Mouse (Mus musculus) heart, adult 2 months (tissue): Measurements from ENCODE around the gene Dexi. TPM values are rescaled to one million over a fixed set of nuclear protein-coding genes. Genes with fewer than 3 reads are reported as not detected.

Experiments used
- DNase-seq, 2 experiments: peaks; one replicate each; pipeline ENCODE4 v3.0.0; 2021
- H3K27ac ChIP-seq: fragments of 200-600 bp; 2 replicates; pipeline ENCODE4 v1.8.1; 2022
- H3K27me3 ChIP-seq: fragments of 200-500 bp; 2 replicates; pipeline ENCODE4 v1.6.1; 2012; ENCODE audit warnings: mild to moderate bottlenecking, low read length, inconsistent platforms, mixed read lengths; ENCODE audit not compliant: control insufficient read depth, insufficient read depth
- H3K36me3 ChIP-seq: fragments of 200-500 bp; 2 replicates; pipeline ENCODE4 v1.6.1; 2012; ENCODE audit warnings: low read length, inconsistent platforms; ENCODE audit not compliant: control insufficient read depth, insufficient read depth
- H3K4me1 ChIP-seq: fragments of 200-500 bp; 2 replicates; pipeline ENCODE4 v1.6.1; 2011; ENCODE audit warnings: low read length; ENCODE audit not compliant: control insufficient read depth, insufficient read depth
- H3K4me3 ChIP-seq: fragments of 200-600 bp; 2 replicates; pipeline ENCODE4 v1.8.1; 2022
- H3K79me2 ChIP-seq: fragments of 200-500 bp; replicated peaks from 2 replicates; pipeline ENCODE4 v1.6.1; 2012; ENCODE audit warnings: mild to moderate bottlenecking, inconsistent platforms, low read length, moderate library complexity, mixed read lengths; ENCODE audit not compliant: control insufficient read depth, insufficient read depth
- H3K9ac ChIP-seq: fragments of 200-500 bp; 2 replicates; pipeline ENCODE4 v1.6.1; 2012; ENCODE audit warnings: low read depth, mild to moderate bottlenecking, control low read depth, inconsistent platforms, low read length, mixed read lengths
- CTCF ChIP-seq: fragments of 200-600 bp; IDR thresholded peaks from 2 replicates; pipeline ENCODE4 v1.8.1; 2022; ENCODE audit warnings: antibody characterized with exemption, mild to moderate bottlenecking, moderate library complexity
- EP300 ChIP-seq: fragments of 200-500 bp; IDR thresholded peaks from 2 replicates; pipeline ENCODE4 v1.6.1; 2011; ENCODE audit warnings: low read depth, low read length, control low read depth; ENCODE audit not compliant: insufficient read depth
- POLR2A ChIP-seq: fragments of 200-500 bp; IDR thresholded peaks from 2 replicates; pipeline ENCODE4 v1.6.1; 2011; ENCODE audit warnings: mild to moderate bottlenecking, low read depth, low read length, control low read depth; ENCODE audit not compliant: insufficient read depth
- WGBS: fragments of 180-500 bp; shearing (Covaris S2); methylation state at CpG from one replicate; pipeline ENCODE4 v1.1.7; 2018; 5-methylcytosine and 5-hydroxymethylcytosine counted together
- intact Hi-C: fragments of 180-260 bp; cut with DNase I; formaldehyde crosslinking; loops from one replicate; pipeline ENCODE4 v1.15.1; 2025
- polyA plus RNA-seq: library from polyadenylated mRNA; depleted of rRNA; stranded (reverse); fragments of >200 nt; gene quantifications from 2 replicates; pipeline ENCODE4 v1.2.3, GENCODE M21; 2012
- total RNA-seq, 2 experiments: library from RNA; stranded (reverse); gene quantifications; 2 replicates each; pipeline ENCODE4 v1.2.3; 2021

Gene Dexi
- total and polyA plus RNA-seq, 3 experiments = 32.1 to 65.5 (median 41.1) TPM

DNA sequence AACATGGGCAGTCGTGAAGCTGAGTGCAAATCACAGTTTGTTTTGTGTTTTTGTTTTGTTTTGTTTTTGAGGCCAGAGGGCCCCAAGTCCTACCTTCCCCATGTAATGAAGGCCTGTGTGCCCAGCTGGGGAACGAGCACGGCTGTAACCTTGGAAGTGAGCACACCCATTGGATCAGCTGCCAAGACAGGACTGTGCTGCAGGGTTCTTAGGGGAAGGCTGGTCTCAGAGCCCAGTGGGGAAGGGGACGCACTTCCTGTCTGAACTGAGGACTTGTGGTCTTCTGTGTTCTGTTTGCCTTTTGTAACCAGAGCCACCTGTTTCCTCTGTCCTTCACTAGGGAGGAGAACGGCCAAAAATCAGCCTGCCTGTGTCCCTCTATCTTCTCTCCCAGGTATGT is 34.7 kb upstream of the Dexi start:
- H3K27ac ChIP-seq = no peak overlapping the region
- WGBS = 65% methylated on average over 5 of the region's 5 CpGs
- intact Hi-C loops = no loop called here

DNA sequence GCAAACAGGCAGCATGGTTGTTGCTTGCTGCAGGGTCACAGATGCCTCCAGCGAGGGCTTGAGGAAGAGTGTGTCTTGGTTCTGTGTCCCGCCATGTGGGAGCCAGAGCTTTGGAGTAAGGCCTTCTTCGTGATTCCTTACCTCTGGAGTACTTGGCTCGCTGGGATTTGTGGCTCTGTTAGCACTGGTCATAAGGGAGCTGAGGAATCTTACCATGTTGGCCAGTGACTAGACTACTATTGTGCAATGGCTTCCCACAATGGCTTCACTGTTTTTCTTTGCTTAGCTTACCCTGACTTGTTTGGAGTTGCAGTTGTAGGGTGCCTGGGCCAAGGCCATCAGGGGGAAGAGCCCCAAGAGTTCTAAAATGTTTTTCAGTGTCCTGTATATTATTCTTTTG is 33.1 kb upstream of the Dexi start:
- Histone ChIP-seq H3K4me3 (no peak overlapping the region), H3K36me3 (peaks cover 4% of the 10 kb centered on the region; the same call in 1 of the 2 replicates), H3K9ac (no peak overlapping the region), H3K4me1 (peaks cover 2% of the 10 kb centered on the region), H3K27me3 (no peaks in the 10 kb centered on the region), H3K79me2 (no peaks in the 10 kb centered on the region), H3K27ac (no peak overlapping the region)
- peak in 1 of 2 experiments; percentile 25 for DNase-seq
- TF ChIP-seq CTCF (no peak), POLR2A (no peak), EP300 (no peak)
- WGBS = 78% methylated on average over 4 of the region's 4 CpGs
- intact Hi-C loops = no loop called here

More for the DNA sequence above, 34.7 kb upstream of the Dexi start:
- peaks cover 2% of the 10 kb centered on the region; the same call in 1 of the 2 replicates for H3K4me1 ChIP-seq
- DNase-seq = no peak
- no peaks in the 10 kb centered on the region for H3K79me2 ChIP-seq
- TF ChIP-seq CTCF (no peak), POLR2A (no peak)
- no peaks in the 10 kb centered on the region for H3K27me3 ChIP-seq
- H3K4me3 ChIP-seq = no peak overlapping the region
- H3K36me3 ChIP-seq = no peaks in the 10 kb centered on the region
- H3K9ac ChIP-seq = no peak overlapping the region

DNA sequence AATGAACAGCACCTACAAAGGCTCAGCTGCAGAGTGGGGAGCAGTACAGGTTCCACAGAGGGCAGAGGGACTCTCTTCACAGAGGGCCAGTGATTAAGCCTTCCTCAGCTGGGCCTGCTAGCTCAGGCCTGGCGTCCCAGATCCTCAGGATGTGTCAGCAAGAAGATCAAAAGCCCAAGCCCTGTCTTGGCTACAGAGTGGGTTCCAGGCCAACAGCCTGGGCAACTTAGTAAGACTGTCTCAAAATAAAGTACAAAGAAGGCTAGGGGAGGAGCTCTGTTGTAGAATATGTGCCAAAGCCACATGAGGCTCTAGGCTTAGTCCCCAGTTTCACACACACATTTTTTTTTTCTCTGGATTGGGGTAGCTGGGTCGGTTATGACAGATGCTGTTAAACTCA is 32.1 kb upstream of the Dexi start:
- TF ChIP-seq POLR2A (no peak), EP300 (no peak), CTCF (no peak)
- intact Hi-C loops = no loop called here
- DNase-seq = peak in 1 of 2 experiments; percentile 40
- Histone ChIP-seq H3K36me3 (peaks cover 4% of the 10 kb centered on the region; the same call in 1 of the 2 replicates), H3K9ac (no peak overlapping the region), H3K4me1 (peaks cover 5% of the 10 kb centered on the region), H3K27ac (no peak overlapping the region), H3K79me2 (no peaks in the 10 kb centered on the region), H3K27me3 (no peaks in the 10 kb centered on the region), H3K4me3 (no peak overlapping the region)
- WGBS = 51% methylated on average over 2 of the region's 2 CpGs

DNA sequence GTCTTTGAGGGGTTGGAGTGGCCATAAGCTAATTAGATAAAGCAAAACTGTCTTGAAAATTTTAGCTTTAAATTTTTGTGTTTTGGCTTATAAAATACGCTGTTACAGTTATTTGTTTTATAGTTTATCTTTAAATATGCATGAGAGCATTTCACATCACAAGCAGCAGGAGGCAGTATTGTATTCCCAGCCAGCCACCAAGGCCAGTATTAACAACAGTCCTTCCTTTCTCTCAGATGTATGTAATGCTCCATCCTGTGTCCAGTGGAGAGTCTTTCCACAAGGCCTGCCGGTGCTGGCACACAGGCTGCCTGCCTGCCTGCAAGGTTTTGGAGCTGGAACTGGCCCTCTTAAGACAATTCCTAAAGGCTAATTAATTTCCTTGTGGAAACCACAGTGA is 29.0 kb upstream of the Dexi start:
- intact Hi-C loops = loop anchor here (2.0 kb wide), 1 partner anchor 275 kb away; no protein-coding TSS in a partner anchor
- WGBS = 46% methylated on average over 2 of the region's 2 CpGs

DNA sequence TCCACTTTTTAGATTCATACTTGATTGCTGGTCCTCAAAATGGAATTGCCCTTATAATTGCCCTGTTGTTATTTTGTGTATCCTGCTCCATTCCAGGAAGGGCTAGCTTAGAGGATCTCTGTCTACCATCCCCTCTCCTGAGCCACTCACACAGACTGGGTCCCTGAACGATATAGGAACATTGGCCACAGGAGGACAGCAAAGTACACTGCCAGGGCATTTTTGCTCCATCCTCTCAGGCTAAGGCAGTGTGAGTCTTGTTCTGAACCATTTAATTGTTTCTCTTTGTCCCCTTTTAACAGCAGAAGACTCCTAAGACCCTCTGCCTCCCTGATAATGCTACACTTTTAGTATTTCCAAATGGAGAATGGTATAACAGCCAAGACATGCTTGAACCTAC is 27.9 kb upstream of the Dexi start:
- H3K27me3 ChIP-seq = no peaks in the 10 kb centered on the region
- H3K79me2 ChIP-seq = no peaks in the 10 kb centered on the region
- H3K36me3 ChIP-seq = peaks cover 4% of the 10 kb centered on the region; the same call in 1 of the 2 replicates
- intact Hi-C loops = loop anchor here (1.0 to 2.0 kb wide), 2 partner anchors 276 to 298 kb away; no protein-coding TSS in a partner anchor
- H3K4me3 ChIP-seq = no peak overlapping the region
- peak; percentile 74 for TF ChIP-seq CTCF
- no peak for TF ChIP-seq POLR2A
- TF ChIP-seq EP300 = no peak
- H3K27ac ChIP-seq = no peak overlapping the region
- no peak overlapping the region for H3K9ac ChIP-seq
- WGBS = 42% methylated on average over 1 of the region's 1 CpGs
- peak; percentile 48 to 66 for DNase-seq
- H3K4me1 ChIP-seq = peaks cover 4% of the 10 kb centered on the region

More for the DNA sequence above, 29.0 kb upstream of the Dexi start:
- no peaks in the 10 kb centered on the region for H3K79me2 ChIP-seq
- no peak overlapping the region for H3K9ac ChIP-seq
- H3K36me3 ChIP-seq = peaks cover 4% of the 10 kb centered on the region; the same call in 1 of the 2 replicates
- DNase-seq = no peak
- H3K4me3 ChIP-seq = no peak overlapping the region
- peaks cover 6% of the 10 kb centered on the region for H3K4me1 ChIP-seq
- no peak overlapping the region for H3K27ac ChIP-seq
- TF ChIP-seq CTCF (peak; percentile 69), EP300 (no peak)
- no peaks in the 10 kb centered on the region for H3K27me3 ChIP-seq

DNA sequence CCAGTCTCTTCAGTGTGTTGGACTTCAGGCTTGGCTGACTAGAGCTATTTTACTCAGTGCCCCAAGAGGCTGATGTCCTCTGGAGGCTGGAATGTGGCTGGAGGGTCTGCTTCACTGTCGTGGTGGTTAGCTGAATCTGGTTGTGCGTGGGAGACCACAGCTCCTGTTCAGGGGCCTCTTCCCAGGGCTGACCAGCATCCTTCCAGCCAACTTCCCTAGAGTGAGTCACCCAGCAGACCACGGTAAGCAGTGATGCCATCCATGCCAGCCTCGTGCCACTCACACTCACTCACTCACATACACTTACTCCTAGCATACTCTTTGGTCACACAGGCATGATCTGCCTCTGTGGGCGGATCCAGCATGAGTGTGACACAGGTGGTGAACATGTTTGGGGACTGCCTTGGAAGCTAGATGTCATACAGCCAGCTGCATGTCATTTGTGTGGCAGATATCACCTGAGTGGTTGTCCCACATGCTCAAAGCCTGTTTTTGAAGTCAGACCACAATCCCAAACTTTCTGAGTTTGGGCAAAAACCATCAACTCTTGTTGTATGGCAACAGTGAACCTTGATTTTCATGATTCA is 27.0 kb upstream of the Dexi start:
- Histone ChIP-seq H3K4me1 (peaks cover 5% of the 10 kb centered on the region), H3K27me3 (no peaks in the 10 kb centered on the region), H3K36me3 (peaks cover 4% of the 10 kb centered on the region; the same call in 1 of the 2 replicates), H3K9ac (no peak overlapping the region), H3K4me3 (no peak overlapping the region), H3K79me2 (no peaks in the 10 kb centered on the region), H3K27ac (no peak overlapping the region)
- TF ChIP-seq POLR2A (no peak), CTCF (no peak), EP300 (no peak)
- intact Hi-C loops = loop anchor here (1.0 to 2.0 kb wide), 2 partner anchors 277 to 298 kb away; no protein-coding TSS in a partner anchor
- 60% methylated on average over 5 of the region's 5 CpGs for WGBS
- no peak for DNase-seq
